Mouse (Mus musculus) adrenal gland, postnatal 4 days (tissue): Measurements from ENCODE around the gene Mrtfa. TPM values are rescaled to one million over a fixed set of nuclear protein-coding genes. Genes with fewer than 3 reads are reported as not detected.

ENCODE experiments used
- DNase-seq, 2 experiments: peaks; one replicate each; pipeline ENCODE4 v3.0.0; 2021 to 2022; ENCODE audit warnings: low spot score in 2 of 2, mixed read lengths in 2 of 2
- total RNA-seq, 2 experiments: library from RNA; stranded (reverse); gene quantifications; 2 replicates each; pipeline ENCODE4 v1.2.3; 2021

Mrtfa gene
- total RNA-seq, 2 experiments from 2014 or later: 33.0 to 39.1 TPM

DNA sequence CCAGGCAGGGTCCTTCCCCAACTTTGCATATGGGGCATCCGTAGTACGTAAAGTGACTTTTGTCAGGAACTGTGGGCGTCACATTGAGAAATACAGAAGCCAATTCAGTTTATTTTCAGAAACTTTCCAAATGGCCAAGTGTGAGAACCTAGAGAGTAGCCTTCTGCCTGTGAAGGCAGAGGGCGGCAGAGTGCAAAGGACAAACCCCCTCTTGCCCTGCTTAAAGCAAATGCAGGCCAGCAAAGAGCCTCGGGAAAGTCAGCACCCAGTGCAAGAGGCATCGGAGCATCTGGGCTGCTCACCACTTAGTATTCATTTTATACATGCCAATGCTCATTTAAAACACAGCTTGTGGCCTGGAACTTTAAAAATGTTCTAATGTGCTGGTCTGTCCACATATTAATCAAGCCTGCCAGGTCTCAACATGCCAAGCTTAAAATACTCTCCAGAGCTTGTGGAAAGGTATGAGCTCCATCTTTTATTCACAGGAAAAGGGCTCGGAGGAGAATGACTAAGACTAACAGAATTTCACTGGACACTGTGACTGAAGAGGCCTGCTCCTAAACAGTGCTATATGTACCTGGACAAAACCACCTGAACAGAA is 31.9 kb downstream of the Mrtfa start:
- no peak for DNase-seq

DNA sequence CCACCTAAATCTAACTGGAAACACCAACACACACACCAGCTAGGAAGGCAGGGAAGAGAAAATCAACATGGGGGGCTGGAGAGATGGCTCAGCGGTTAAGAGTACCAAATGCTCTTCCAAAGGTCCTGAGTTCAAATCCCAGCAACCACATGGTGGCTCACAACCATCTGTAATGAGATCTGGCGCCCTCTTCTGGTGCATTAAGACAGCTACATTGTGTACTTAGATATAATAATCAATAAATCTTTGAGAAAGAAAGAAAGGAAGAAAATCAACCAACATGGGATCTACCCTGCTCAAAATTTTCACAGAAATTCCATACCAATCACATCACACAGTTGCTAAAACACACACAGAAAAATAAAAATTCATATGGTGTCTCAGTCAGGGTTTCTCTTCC is 34.1 kb downstream of the Mrtfa start:
- no peak for DNase-seq

DNA sequence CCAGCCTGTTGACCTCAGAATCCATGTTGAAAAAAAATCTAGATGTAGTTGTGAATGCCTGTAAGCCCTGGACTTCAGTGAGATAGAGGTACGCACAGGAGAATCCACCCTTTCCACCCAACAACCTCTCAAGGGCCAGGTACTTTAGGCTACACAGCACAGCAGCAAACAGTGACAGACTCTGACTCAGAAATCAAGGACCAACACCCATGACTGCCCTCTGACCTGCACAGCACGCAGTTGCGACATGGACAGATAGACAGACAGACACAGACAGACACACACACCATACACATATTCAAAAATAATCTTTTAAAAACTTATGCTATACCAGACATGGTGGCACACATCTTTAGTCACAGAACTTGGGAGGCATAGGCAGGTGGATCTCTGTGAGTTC is 34.7 kb downstream of the Mrtfa start:
- DNase-seq: no peak

DNA sequence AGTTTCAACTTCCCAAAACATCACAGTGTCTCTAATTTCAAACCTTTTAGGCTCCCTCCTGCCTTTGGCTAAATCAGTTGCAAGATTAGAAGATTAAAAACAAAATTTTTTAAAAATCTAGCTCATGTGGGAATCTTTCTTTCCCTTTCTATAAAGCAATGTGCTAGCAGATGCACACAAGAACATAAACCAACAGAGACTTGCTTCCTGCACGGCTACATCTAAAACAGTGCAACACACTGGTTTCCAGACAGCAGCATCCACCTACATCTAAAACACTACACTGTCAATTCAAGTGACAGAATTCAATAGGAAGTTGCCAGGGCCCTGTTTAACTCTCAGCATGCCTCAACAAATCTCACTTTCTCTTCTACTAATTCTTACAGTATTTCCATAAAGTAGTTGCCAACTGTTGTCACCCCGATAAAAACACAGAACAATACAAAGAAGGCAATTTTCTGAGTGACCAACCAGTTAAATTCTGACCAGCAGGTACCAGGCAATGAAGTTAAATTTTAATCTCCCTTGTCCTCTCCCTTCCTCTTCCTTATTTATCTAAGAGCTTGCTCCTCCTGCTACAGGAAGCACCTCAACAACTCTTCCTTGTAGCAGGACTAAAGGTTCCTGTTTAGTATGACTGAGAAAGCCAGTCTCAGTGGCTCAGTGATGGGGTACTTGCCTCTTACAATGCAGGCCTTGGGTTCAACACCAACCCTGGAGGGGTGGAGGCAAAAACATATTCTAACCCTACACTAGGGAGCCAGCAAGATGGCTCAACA is 35.5 kb downstream of the Mrtfa start:
- no peak for DNase-seq

DNA sequence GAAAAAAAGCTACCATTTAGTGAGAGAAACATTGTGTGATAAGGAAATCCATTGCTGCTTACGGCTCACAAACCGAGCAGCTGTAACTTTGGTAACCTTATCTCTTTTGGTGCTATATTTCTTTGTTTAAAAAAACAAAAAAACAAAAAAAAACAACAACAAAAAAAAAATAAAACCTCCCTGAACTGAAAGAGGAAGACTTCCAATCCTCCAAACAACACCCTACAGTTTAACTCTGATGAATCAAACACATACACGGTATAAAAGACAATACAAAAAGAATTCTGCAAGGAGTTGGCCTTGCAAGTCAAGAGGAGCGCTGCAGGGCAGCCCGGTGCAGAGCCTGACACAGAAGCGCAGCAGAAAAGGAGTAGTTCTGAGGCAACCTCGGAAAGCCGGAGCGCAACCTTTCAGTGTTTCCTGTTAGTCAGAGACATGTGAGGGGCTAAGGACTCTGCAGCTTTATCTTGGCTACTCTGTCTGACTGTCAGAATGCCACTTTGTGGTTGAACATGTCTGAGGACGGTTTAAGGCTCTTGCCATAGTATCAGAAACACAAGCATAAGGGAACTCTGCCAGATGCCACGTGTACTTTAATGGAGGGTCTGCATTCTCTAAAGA is 48.5 kb downstream of the Mrtfa start:
- DNase-seq: no peak

DNA sequence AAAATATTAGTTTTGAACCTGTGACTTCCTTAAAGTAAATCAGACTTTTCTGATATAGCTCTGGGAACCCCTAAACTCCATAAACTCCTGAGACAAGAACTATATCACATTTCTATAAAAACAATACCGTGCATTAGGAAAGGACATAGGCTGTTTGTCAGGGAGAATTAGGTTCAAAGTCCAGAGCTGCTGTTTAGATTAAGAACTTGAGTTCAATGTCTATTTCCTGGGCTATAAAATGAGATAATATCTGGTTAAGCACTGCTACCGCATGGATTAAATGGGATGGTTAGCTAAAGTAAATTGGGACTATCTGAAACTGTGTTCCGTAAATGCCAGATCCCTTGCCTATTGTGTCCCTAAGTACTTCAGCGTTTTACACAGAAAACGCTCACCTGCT is 50.6 kb downstream of the Mrtfa start:
- no peak for DNase-seq

DNA sequence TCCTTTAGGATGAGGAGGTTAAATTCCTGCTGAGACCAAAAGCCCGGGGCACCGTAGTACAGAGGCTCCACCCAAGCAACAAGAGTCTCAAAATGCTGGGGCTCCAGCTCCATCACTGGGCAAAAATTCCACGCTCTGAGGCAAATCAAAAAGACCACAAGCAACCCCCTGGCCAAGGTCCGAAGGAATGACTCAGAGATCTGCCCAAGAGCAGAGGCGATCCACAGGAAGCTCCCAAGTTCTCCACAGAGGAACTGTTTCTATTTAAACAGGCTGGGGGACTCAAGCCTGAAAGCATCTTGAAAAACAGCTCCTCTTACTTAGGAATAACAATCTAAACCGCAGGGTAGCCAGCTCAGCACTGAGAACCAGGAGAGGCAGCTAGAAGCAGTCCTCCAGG is 53.3 kb downstream of the Mrtfa start:
- DNase-seq: peak in 1 of 2 experiments; percentile 15

DNA sequence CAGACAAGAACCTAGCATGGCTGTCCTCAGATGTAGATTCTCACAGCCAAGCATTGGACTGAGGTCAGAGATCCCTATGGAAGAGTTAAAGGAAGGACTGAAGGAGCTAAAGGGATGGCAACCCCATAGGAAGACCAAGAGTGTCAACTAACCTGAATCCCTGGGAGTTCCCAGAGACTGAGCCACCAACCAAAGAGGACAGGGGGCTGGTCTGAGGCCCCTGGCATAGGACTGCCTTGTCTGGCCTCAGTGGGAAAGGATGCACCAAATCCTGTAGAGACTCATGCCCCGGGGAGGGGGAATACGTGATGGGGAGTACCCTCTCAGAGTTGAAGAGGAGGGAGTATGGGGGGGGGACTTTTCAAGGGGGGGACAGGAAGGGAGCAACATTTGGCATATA is 56.8 kb downstream of the Mrtfa start:
- no peak for DNase-seq

DNA sequence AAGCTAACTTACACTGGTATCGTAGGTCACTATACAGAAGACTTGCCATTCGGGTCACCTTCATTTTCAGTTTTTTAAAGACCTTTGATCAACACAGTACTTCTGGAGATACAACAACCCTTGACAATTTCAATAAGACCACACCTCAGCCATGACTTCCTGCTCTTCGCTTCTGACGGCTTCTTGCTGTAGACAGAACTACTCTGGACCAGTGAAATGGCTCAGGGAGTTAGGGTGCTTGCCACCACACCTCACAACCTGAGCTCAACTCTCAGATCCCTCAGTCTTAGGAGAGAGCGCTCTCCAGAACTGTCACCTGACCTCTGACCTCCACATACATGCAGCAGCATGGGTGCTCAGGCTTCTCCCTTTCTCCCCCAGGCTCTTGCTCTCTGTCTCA is 59.4 kb downstream of the Mrtfa start:
- no peak for DNase-seq

DNA sequence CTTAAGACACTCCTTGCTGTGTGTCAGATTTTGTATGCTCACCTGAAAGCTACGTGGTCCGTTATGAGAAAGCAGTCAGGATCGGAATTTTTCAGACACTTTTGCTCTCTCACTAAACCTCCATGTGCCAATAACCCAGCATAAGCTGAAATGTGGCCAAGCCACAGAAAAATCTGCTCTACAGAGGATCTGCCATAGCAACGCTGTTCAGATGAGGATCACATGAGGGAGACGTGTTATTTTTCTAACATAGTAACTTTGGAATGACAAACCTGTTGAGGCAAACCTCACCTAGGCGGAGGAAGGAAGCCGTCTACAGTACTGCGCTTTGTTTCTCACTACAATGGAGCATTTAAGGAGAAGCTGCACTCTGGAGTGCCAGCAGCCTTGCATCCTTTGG is 60.6 kb downstream of the Mrtfa start:
- no peak for DNase-seq

DNA sequence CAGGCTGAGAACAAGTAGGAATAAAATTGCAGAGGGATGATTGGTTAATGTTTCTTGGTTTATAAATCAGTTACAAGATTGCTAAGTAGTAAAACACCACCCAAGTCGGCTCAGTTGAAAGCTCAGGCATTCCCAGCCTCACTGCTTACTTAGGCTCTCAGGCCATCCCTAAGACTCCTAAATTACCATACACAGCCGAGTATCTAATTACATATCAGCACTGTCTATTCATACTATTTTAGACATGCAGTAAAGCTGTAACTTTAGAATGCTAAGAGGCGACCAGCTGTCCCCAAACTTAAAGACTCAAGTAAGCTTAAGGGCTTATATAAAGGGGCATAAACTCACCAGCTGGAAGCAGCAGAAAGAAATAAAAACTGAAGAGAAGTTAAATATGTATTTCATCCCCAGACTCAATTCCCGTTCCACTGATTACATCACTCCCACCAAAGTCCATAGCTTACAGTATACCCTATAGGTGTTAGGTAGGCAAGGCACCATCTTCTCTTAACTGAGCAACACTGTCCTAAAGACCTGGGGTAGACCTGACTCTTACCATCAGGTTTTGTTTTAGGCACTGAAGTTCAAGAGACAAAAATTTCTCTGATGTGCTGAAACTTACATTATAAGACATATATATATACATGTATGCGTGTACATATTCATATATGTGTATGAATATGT is 62.3 kb downstream of the Mrtfa start:
- no peak for DNase-seq

DNA sequence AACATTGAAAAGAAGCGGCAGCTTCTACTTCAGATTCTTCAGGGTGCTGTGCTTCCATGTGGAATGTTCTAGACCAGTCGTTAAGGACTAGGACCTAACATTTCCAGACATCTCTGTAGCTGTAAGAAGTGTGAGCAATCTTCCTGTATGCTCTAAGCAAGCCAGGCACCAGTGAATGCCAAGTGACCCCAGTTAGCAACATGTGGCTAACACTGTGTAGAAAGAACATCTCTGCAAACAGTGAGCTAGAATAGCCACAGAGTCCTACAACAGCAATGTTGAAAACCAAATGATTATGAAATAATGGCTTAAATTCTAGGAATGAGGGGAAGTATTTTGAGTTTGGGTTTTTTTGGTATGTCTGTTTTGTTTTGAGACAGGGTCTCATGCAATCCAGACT is 66.3 kb downstream of the Mrtfa start:
- no peak for DNase-seq

DNA sequence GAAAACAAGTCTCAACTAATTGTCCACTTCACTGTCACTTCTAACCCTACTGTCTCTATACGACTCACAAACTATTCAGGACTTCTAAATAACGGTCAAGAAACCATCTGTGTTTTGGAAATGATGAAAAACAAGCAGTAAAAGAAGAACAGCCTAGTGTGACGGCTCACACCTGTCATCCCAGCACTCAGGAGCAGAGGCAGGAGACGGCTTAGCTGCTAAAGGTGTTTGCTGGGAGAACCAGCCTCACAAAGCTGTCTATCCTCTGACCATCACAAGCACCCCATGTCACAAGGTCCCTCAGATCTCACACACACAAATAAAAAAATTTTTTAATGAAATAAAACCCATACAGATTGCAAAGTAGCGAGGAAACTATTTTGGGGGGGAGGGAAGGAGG is 67.4 kb downstream of the Mrtfa start:
- DNase-seq: no peak

DNA sequence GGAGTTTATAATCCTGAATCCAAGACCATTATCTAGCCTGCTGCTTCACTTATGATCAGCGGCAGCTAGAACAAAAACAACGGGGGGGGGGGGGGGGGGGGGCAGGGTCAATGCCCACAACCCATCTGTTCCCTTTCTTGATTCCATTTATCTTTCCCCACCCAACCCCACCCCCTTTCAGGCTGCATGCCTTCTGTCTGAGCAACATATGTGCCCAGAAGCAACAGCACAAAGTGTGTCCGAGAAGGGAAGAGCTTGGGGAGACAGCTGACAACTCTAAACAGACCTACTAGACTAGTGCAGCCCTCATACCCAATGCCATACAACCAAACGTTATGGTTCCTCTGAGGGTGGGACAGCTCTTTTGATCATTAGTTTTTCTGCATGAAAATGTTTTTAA is 68.0 kb downstream of the Mrtfa start:
- DNase-seq: no peak

DNA sequence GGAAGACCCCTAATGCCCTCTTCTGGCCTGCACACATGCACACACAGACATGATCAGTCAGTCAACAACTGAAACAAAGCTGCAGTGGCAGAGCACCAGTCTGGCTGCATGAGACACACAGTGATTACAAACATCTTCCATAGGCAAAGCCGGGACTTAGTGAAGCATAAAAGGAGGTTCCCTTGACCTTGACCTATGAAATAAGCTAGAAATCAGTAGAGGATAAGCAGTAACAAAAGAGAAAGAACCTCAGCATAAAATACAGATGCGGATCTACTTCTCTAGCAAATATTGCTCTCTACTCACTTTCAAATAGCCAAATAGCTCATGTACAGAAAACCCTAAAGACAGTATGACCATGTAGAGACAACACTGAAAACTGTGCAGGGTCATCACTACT is 68.5 kb downstream of the Mrtfa start:
- DNase-seq: no peak

DNA sequence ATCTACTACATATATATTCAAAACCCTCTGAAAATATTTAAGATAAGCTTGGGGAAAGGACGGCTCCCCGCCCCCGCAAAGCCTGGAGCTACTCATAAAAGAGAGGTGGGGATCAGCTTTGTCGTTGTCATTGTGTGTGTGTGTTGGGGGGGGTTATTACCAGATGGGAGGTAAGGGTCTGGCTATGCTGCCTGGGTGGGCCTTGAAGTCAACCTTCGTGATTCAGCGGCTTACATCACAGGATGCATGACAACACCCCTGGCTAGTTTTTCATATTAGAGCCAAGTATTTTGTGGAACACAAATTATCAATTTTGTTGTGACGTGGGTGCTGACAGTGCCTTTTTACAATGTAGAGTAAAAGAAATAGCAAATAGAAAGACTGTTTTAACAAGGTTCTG is 69.6 kb downstream of the Mrtfa start:
- no peak for DNase-seq

DNA sequence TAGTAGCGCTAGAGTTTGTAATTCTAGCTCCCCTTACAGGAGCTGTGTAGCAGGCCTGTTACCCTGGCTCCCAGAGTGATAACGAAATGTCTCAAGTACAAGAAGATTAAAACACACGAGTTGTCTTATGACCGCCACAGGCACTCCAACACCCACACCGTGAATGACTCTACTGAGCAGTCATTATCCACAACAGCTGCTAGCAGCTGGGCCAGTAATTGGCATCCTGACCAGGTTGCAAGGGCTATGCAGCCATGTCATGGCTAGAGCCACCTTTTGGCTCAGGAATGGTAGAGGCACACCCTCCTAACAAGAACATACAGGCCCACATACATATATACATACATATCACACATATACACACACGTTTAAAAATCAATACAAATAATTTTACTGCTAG is 70.4 kb downstream of the Mrtfa start:
- DNase-seq: no peak

DNA sequence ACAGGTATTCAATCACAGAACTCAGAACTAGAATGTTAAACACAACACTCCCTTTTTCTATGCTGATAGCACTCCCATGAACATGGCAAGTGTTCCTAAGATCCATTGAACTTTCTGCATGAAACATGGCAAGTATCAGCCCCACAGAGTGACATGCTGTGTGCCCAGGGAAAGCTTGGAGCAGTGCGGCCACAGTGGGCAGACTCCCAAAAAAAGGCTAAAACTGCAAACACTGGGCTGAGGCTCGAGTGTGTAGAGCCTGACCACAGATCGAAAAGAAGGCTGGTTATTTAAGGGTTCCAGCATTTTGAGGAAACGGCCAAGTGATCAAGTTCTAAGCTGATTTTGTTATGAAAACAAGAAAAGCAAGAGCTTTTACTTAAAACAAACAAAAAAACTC is 72.3 kb downstream of the Mrtfa start:
- DNase-seq: no peak

DNA sequence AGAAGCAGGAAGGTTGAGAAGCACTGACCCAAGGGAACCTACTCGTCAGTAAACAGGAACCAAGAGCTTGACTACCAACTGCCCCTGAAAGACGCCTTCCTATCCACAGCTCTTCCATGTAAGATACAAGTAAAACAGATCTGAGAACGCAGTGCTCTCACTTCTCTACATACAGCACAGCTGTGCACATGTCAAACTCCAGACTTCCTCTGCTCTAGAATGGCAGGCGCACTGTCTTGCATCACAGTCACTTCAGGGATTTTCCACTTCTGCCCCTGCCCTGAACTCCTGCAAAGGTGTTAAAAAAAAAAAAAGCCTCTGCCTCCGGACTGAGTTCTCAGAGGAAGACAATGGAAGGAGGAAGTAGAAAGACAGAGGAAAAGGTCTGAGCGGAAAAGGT is 78.0 kb downstream of the Mrtfa start:
- DNase-seq: no peak

DNA sequence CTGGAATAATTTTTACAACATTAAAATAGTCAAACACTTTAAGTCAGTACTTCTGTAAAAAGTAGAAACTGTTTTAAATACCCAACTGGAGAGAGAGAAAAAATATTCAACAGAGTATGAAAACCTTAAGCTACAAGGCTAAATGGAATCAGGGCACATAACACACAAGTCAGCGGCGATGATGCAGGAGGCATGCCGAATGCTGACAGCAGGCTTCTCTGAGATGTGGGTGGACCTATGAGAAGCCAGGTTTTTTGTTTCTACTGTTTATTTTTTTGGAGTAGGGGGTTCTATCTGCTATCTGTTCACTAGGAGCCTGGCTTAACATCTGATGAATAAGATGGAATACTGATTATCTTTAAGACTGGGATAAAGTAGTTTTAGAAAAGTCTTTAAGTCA is 80.2 kb downstream of the Mrtfa start:
- no peak for DNase-seq

DNA sequence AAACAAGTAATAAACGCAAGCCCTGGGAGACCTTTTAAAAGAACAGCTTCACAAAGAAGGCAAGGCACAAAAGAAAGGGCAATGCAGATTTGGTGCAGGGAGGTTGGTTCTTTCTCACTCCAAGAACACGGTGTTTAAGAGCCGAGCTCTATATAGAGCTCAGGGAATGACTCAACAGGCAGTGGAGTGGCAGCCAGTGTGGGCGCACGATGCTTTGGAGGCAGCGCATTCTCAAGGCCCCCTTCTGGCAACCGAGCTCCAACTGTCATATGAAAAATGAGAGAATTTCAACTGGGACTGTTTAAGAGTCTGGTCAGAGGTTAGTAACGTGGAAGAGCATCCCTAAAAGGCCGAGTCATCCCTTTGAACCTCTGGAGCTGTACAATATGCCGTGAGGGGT is 84.6 kb downstream of the Mrtfa start:
- no peak for DNase-seq

DNA sequence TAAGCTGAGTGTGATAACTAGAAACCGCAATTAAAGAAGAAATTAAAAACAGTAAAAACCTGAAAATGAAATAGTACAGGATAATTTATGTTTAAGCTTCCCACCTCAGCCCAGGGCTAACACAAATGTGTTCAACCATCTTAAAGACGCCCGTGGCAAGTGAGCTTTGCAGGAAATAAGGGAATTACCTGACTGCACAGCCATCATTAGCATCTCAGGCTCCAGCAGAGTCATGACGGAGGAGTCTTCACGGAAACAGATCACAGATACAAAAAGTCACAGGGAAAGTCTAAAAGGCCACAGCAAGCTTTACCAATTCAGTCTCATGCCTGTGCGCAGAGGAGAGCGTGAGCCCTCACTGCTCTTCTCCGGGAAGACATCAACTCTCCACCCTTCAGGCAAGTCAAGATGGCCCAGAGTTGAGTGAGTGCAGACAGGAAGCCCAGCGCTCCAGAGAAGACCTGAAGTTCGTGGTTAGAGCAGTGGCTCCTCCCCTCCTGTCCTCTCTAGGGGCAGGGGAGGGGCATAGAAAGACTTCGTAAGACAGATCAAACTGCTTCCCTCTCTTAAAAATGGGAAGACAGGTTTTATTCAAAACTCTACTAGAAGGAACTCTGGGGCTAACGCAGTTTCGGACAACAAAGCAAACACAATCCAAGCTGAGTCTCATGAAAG is 85.8 kb downstream of the Mrtfa start:
- DNase-seq: no peak
